Mouse (Mus musculus) E14TG2a.4 (cell line): Measurements from ENCODE around the gene Rmnd5b.

Source experiments
- CTCF ChIP-seq: conservative IDR thresholded peaks from 2 replicates; pipeline ENCODE4 v1.5.1; 2014; ENCODE audit warnings: low read length
- NANOG ChIP-seq: IDR thresholded peaks from 2 replicates; pipeline ENCODE4 v1.6.1; 2014; ENCODE audit warnings: borderline replicate concordance, low read length, mixed read lengths

- peak; percentile 41 for TF ChIP-seq CTCF
- TF ChIP-seq NANOG = no peak
Measured at GRCm38 (mm10) chr11:51588833-51589232, 46.9 kb downstream of the Rmnd5b start.
